Mouse (Mus musculus) MEL (cell line): ENCODE data around the gene Ndufaf7.

Experiments
- EP300 ChIP-seq, 2 experiments: IDR thresholded peaks; 2 replicates each; pipeline ENCODE4 v1.6.1; 2011; ENCODE audit warnings: improper control_type of control experiment in 2 of 2, low read length in 2 of 2, low read depth in 1 of 2, mild to moderate bottlenecking in 1 of 2
- HCFC1 ChIP-seq: IDR thresholded peaks from 2 replicates; pipeline ENCODE4 v1.6.1; 2012; ENCODE audit warnings: low read depth, mild to moderate bottlenecking, inconsistent platforms, low read length, improper control_type of control experiment, moderate library complexity
- JUND ChIP-seq: IDR thresholded peaks from 2 replicates; pipeline ENCODE4 v1.6.1; 2011; ENCODE audit warnings: low read depth, mild to moderate bottlenecking, improper control_type of control experiment, low read length
- MAX ChIP-seq: IDR thresholded peaks from 2 replicates; pipeline ENCODE4 v1.6.1; 2011; ENCODE audit warnings: low read length, improper control_type of control experiment

DNA sequence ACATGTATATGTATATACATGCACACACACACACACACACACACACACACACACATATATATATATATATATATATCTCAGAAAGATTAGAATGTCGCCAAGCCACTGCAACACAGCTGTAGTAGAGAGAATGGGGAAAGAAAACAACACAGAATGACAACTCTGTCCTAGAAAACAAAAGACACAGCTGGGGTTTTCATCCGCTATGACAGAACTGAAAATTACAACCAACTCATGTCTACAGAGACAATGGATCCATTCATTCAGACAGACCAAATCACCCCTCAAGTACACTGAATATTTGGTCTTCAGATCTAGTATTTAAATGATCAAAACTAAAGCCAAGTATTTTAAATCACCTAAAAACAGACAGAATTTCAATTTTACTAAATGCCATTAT lies 56.7 kb downstream of the Ndufaf7 start:
- TF ChIP-seq HCFC1, result no peak
- no peak for TF ChIP-seq MAX
- no peak for TF ChIP-seq JUND
- no peak for TF ChIP-seq EP300 (IDR thresholded peaks at IDR 0.05; ENCODE audit: low read depth in 1 of 2, low read length in 2 of 2)
